Mouse (Mus musculus) intestine, embryonic 16.5 days (tissue): ENCODE measurements around the gene Ankef1. TPM values are rescaled to one million over a fixed set of nuclear protein-coding genes. Genes with fewer than 3 reads are reported as not detected.

Source experiments
- ATAC-seq: fragments of 200-750 bp; cut with Nextera tagmentation; 2 replicates; pipeline ENCODE4 v1.8.0; 2017; ENCODE audit warnings: moderate TSS enrichment, moderate library complexity
- H3K27ac ChIP-seq: fragments of 300-500 bp; sonication (generic); 2 replicates; pipeline ENCODE4 v1.5.1; 2014; ENCODE audit warnings: mild to moderate bottlenecking, low read length
- H3K27me3 ChIP-seq: fragments of 300-500 bp; sonication (generic); replicated peaks from 2 replicates; pipeline ENCODE4 v1.6.1; 2014; ENCODE audit warnings: low read length, control low read depth, mixed read lengths; ENCODE audit not compliant: control insufficient read depth, insufficient read depth
- H3K36me3 ChIP-seq: fragments of 300-500 bp; sonication (generic); 2 replicates; pipeline ENCODE4 v1.6.1; 2014; ENCODE audit warnings: low read length, control low read depth; ENCODE audit not compliant: control insufficient read depth, insufficient read depth
- H3K4me1 ChIP-seq: fragments of 300-500 bp; sonication (generic); 2 replicates; pipeline ENCODE4 v1.6.1; 2014; ENCODE audit warnings: low read length, control low read depth, mixed read lengths; ENCODE audit not compliant: control insufficient read depth, insufficient read depth
- H3K4me2 ChIP-seq: fragments of 300-500 bp; sonication (generic); 2 replicates; pipeline ENCODE4 v1.6.1; 2014; ENCODE audit warnings: low read depth, low read length, control low read depth
- H3K4me3 ChIP-seq: fragments of 300-500 bp; sonication (generic); 2 replicates; pipeline ENCODE4 v1.5.1; 2014; ENCODE audit warnings: mild to moderate bottlenecking, low read length
- H3K9ac ChIP-seq: fragments of 300-500 bp; sonication (generic); 2 replicates; pipeline ENCODE4 v1.6.1; 2014; ENCODE audit warnings: low read depth, low read length
- H3K9me3 ChIP-seq: fragments of 300-500 bp; sonication (generic); 2 replicates; pipeline ENCODE4 v1.6.1; 2016; ENCODE audit warnings: low read length, control low read depth; ENCODE audit not compliant: control insufficient read depth
- WGBS: fragments of 180-500 bp; shearing (Covaris S2); extraction: QIAGEN DNeasy Blood & Tissue Kit; methylation state at CpG from one replicate; pipeline ENCODE4 v1.1.7; 2014; 5-methylcytosine and 5-hydroxymethylcytosine counted together
- polyA plus RNA-seq: library from polyadenylated mRNA; unstranded; fragments of >200 nt; fragmentation: Nextera tagmentation; extraction: Ambion mirVana; gene quantifications from 2 replicates; pipeline ENCODE4 v1.2.1, GENCODE M21; 2015

Gene Ankef1
- polyA plus RNA-seq = 0.13 and 0.18 TPM in 2 replicates

DNA sequence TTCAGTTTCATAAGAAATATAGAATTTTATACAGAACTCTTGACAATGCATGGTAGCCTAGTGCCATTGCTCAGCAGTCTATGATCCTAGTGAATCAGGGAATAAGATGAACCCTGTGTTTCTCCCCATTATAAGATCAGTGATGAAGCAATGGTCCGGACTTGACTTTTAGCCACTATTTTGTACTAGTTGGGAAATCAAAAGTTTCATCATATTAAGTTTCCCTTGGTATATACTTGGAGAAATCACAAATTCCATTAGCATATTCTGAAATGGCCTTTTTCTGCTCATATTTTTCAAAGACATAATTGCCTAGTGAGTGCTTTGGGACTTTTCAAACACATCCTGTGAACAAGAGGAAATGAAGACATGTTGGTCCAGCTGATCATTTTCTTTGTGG lies at the start of gene Ankef1:
Gene Ankef1 (plus strand): TSS at position 260 of the 400 bp plus-strand sequence.
- Histone ChIP-seq H3K27ac (no peak within 1 kb of the TSS), H3K9ac (no peak within 1 kb of the TSS), H3K9me3 (no peaks in the 10 kb centered on the region), H3K4me1 (no peaks in the 10 kb centered on the region), H3K36me3 (no peaks in the 10 kb centered on the region), H3K4me3 (no peak within 1 kb of the TSS), H3K27me3 (no peaks in the 10 kb centered on the region), H3K4me2 (no peak within 1 kb of the TSS)
- no peak for ATAC-seq
- WGBS = 90% methylated on average over 1 of the region's 1 CpGs

DNA sequence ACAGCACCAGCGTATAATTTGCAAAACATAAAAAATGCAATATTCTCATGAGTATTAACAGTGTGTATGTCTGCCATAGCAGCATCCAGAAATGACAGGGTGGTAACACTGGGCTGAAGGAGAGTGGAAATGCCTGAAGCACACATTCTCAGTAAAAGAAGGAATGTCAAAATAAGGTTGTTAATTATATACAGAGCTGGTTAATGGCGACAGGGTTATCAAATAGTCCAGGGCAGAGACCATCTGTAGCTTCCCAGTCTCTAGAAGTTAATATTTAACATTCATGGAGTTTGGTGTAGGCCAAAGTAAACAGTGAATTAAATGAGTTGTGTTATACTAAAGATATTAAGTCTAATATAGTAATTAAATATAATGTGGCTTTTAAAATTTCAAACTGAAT lies 45.2 kb upstream of the Ankef1 start:
- peaks cover 3% of the 10 kb centered on the region; the same call in 1 of the 2 replicates for H3K4me1 ChIP-seq
- no peaks in the 10 kb centered on the region for H3K9me3 ChIP-seq
- peak overlapping the region; percentile 45; the same call in 1 of the 2 replicates for H3K27ac ChIP-seq
- peak; percentile 99 for ATAC-seq
- H3K4me2 ChIP-seq = no peak overlapping the region; the same call in 1 of the 2 replicates
- no peaks in the 10 kb centered on the region for H3K36me3 ChIP-seq
- no peaks in the 10 kb centered on the region for H3K27me3 ChIP-seq
- 39% methylated on average over 2 of the region's 2 CpGs for WGBS
- no peak overlapping the region for H3K4me3 ChIP-seq
- no peak overlapping the region for H3K9ac ChIP-seq

DNA sequence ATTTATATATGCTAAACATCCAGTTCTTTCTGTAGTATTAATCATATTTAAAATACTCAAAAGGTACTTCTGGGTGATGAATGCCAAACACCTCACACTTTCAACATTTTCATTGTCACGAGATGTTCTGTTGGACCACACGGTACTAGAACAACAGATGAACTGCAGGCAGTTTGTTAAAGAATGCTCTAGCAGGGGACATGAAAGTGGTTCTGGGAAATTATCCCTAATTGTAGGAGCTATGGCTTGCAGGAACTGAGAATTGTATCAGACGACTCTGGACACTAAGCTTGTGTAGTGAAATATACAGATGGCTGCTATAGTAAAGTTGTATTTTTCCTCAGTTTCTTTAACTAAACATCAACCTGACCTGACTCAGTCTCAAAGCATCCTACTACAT lies 44.8 kb upstream of the Ankef1 start:
- Histone ChIP-seq H3K27me3 (no peaks in the 10 kb centered on the region), H3K4me2 (no peak overlapping the region), H3K9me3 (no peaks in the 10 kb centered on the region), H3K36me3 (no peaks in the 10 kb centered on the region), H3K4me3 (no peak overlapping the region), H3K4me1 (peaks cover 3% of the 10 kb centered on the region; the same call in 1 of the 2 replicates), H3K27ac (no peak overlapping the region), H3K9ac (no peak overlapping the region)
- WGBS = 45% methylated on average over 3 of the region's 3 CpGs
- ATAC-seq = 0 out of 2 replicates have a peak, but pooled peaks have one; percentile 52

DNA sequence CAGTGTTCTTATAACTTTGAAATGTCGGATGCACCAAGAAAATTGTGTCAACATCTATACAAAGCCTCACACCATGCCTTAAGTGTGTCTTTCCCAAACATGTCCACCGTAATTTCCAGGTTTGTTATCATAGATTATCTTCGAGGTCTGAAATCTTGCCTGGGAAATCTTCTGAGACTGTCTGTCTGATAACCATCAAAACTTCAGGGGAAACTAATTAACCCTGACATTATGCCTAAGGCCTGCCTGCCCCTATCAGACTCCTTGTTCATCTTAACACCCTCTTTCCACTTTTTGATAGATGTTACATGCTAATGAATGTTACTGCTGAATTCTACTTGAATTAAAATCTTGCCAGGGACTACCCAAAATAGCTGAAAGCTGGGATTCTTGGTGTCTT lies 24.1 kb upstream of the Ankef1 start:
- no peak overlapping the region for H3K4me2 ChIP-seq
- H3K4me3 ChIP-seq = no peak overlapping the region
- H3K9me3 ChIP-seq = no peaks in the 10 kb centered on the region
- ATAC-seq = no peak
- H3K36me3 ChIP-seq = no peaks in the 10 kb centered on the region
- no peaks in the 10 kb centered on the region for H3K27me3 ChIP-seq
- no peak overlapping the region for H3K27ac ChIP-seq
- WGBS = 72% methylated on average over 3 of the region's 3 CpGs
- no peaks in the 10 kb centered on the region for H3K4me1 ChIP-seq
- H3K9ac ChIP-seq = no peak overlapping the region

DNA sequence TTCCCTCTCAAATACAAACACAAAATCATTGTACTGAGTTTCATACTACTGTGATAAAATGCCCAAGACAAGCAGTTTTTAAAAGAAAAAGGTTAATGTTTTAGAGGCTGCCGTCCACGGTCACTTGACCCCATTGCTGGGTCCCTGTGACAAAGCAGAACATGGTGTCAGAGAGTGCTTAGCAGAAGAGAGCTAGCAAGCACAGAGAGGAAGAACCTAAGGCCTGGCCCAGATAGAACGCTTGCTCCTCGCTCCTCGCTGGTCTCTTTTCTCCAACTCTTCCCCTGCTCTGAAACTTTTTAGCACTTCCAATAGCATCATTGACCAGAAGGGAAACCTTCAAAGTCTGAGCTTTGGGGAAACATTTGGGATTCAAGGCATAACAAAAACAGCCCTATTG lies 19.4 kb upstream of the Ankef1 start:
- H3K27me3 ChIP-seq = no peaks in the 10 kb centered on the region
- H3K4me2 ChIP-seq = no peak overlapping the region
- no peaks in the 10 kb centered on the region for H3K9me3 ChIP-seq
- no peak overlapping the region for H3K27ac ChIP-seq
- ATAC-seq = no peak
- H3K4me3 ChIP-seq = no peak overlapping the region
- H3K4me1 ChIP-seq = peaks cover 3% of the 10 kb centered on the region; the same call in 1 of the 2 replicates
- H3K9ac ChIP-seq = no peak overlapping the region
- WGBS = 81% methylated on average over 5 of the region's 5 CpGs
- no peaks in the 10 kb centered on the region for H3K36me3 ChIP-seq

DNA sequence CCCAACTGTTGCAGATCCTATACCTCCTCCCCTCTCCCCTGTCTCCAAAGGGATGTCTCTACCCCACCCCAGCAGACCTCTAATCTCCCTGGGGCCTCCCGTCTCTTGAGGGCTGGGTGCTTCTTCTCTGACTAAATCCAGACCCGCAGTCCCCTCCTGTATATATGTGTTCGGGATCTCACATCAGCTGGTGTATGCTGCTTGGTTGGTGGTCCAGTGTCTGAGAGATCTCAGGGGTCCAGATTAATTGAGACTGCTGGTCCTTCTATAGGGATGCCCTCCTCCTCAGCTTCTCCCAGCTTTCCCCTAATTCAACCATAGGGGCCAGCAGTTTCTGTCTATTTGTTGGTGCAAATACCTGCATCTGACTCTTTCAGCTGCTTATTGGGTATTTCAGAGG lies 18.7 kb upstream of the Ankef1 start:
- no peak for ATAC-seq
- 68% methylated on average over 3 of the region's 3 CpGs for WGBS
- H3K4me3 ChIP-seq = no peak overlapping the region

DNA sequence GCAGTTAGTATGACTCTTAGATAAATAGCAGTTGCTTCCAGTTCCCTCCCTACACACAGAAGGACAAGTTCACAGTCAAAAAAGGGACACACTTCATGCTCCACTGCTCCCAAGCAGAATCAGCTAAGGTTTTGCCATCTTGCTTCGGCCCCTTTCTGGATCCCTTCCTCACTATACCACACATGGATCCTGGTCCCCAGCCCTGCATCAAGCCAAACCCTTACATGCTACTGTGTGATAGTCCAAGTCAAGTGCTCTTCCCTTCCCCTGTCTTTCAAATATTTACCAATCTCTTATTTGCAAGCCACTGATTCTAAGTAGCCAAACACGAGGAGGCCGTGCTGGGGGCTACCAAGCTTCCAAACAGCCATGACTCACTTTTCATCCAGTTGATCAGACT lies 16.8 kb upstream of the Ankef1 start:
- H3K36me3 ChIP-seq = no peaks in the 10 kb centered on the region
- peaks cover 3% of the 10 kb centered on the region; the same call in 1 of the 2 replicates for H3K4me1 ChIP-seq
- H3K9me3 ChIP-seq = no peaks in the 10 kb centered on the region
- H3K4me2 ChIP-seq = no peak overlapping the region
- no peak overlapping the region for H3K9ac ChIP-seq
- no peak overlapping the region for H3K27ac ChIP-seq
- H3K27me3 ChIP-seq = no peaks in the 10 kb centered on the region
- ATAC-seq = peak; percentile 28; the same call in 1 of the 2 replicates
- 58% methylated on average over 3 of the region's 3 CpGs for WGBS
- H3K4me3 ChIP-seq = no peak overlapping the region

More for the DNA sequence above, 18.7 kb upstream of the Ankef1 start:
- Histone ChIP-seq H3K9me3 (no peaks in the 10 kb centered on the region), H3K36me3 (no peaks in the 10 kb centered on the region), H3K4me1 (peaks cover 3% of the 10 kb centered on the region; the same call in 1 of the 2 replicates), H3K9ac (no peak overlapping the region), H3K27me3 (no peaks in the 10 kb centered on the region), H3K4me2 (no peak overlapping the region), H3K27ac (no peak overlapping the region)

DNA sequence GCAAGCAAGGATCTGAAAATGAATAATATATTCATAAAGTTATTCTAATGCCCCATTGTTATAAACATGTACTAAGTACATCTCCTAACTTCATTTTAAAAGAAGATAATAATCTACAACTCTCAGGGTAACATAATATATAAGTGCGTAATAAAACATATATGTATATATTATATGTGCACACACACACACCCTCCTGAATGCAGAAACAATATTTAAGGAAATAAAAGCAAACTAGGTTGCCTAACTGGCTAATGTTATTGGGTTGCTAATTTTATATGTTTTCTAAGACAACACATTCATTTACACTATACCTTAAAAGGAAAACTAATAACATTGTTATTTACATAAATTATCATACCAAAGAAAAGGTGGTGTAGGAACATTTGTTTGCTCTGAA lies 16.3 kb upstream of the Ankef1 start:
- no peaks in the 10 kb centered on the region for H3K36me3 ChIP-seq
- no peaks in the 10 kb centered on the region for H3K9me3 ChIP-seq
- H3K4me3 ChIP-seq = no peak overlapping the region
- H3K4me2 ChIP-seq = peak overlapping the region; percentile 22; the same call in 1 of the 2 replicates
- H3K4me1 ChIP-seq = peaks cover 3% of the 10 kb centered on the region; the same call in 1 of the 2 replicates
- no peaks in the 10 kb centered on the region for H3K27me3 ChIP-seq
- WGBS = 93% methylated on average over 1 of the region's 1 CpGs
- H3K9ac ChIP-seq = no peak overlapping the region
- H3K27ac ChIP-seq = no peak overlapping the region
- ATAC-seq = no peak; the same call in none of the 2 replicates

DNA sequence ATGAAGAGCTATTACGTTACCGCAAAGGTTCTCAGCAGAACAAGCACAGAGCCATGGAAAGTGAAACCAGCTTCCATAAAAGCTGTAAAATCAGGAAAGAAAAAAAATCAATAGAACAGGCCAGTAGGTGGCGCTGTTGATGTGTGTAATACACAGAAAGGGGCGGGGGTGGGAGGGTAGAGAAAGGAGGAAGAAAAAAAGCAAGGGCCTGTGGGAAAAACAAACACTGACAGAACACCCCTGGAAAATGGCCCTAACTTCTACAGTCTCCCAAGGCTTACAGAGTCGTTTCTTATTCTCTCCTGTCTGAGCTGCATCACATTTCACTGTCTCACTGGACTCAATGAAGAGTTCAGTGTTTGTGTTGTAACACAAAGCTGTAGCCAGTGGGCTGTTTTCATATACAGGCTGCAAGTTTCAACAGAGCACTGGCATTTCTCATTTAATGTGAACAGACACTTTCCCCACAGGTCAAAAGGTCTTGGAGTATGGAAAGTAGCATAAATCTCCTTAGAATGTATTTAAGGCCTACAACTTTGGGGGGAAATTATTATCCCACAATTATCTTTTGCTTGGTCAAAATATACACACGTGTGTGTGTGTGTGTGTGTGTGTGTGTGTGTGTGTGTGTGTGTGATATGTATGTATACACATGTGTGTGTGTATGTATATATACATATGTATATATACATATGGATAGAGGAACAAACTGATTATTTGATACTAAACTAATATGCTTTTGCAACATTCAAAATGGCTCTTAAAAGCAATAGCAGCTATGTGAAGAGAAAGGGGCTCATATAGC lies 15.7 kb upstream of the Ankef1 start:
- 12% methylated on average over 6 of the region's 6 CpGs for WGBS
- Histone ChIP-seq H3K4me3 (no peak overlapping the region), H3K4me2 (peak overlapping the region; percentile 22; the same call in 1 of the 2 replicates), H3K9ac (no peak overlapping the region), H3K27ac (no peak overlapping the region; the same call in 1 of the 2 replicates), H3K27me3 (no peaks in the 10 kb centered on the region), H3K36me3 (no peaks in the 10 kb centered on the region), H3K9me3 (no peaks in the 10 kb centered on the region), H3K4me1 (peaks cover 3% of the 10 kb centered on the region; the same call in 1 of the 2 replicates)
- peak; percentile 93 for ATAC-seq
